Mouse (Mus musculus) testis, adult 2 months (tissue): ENCODE data around the gene Lyar.

Experiments used
- CTCF ChIP-seq: fragments of 200-500 bp; IDR thresholded peaks from 2 replicates; pipeline ENCODE4 v1.5.1; 2012; ENCODE audit warnings: low read depth, mild to moderate bottlenecking, inconsistent platforms, low read length, moderate library complexity; ENCODE audit not compliant: control insufficient read depth, insufficient read depth, insufficient replicate concordance
- POLR2A ChIP-seq: fragments of 200-500 bp; IDR thresholded peaks from 2 replicates; pipeline ENCODE4 v1.6.1; 2012; ENCODE audit warnings: low read depth, mild to moderate bottlenecking, inconsistent platforms, low read length, moderate library complexity; ENCODE audit not compliant: control insufficient read depth

- TF ChIP-seq CTCF = no peak
- TF ChIP-seq POLR2A = no peak
Measured at GRCm38 (mm10) chr5:38240727-38241472, 20.6 kb downstream of the Lyar start.
